Mouse (Mus musculus): Measurements from ENCODE around the gene Usp34. TPM values are rescaled to one million over a fixed set of nuclear protein-coding genes. Genes with fewer than 3 reads are reported as not detected.
A peak's percentile ranks its signal among the peaks of the same experiment; 100 is the strongest.

Gene Usp34
- total and polyA plus RNA-seq, 3 experiments: 30.4 to 36.6 (median 34.9) TPM

DNA sequence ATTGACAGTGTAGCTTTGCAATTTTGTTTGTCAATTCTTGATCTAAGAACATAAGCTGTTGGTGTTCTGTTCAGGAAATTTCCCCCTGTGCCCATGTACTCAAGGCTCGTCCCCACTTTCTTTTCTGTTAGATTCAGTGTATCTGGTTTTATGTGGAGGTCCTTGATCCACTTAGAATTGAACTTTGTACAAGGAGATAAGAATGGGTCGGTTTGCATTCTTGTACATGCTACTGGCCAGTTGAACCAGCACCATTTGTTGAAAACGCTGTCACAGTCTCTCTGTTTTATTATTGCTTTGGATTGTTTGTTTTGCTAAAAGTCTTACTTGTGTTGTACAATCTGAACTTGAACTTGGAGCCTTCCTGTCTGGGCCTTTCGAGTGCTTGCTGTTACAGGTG is 89.9 kb downstream of the Usp34 start:
- Histone ChIP-seq H3K4me3 (ENCODE audit: control insufficient read depth in 1 of 2, insufficient read depth in 1 of 2, low read depth in 2 of 2, low read length in 2 of 2) (no peak overlapping the region), H3K9ac (ENCODE audit: control insufficient read depth, low read depth, low read length, poor library complexity, severe bottlenecking) (no peak overlapping the region), H3K36me3 (ENCODE audit: control insufficient read depth in 1 of 2, insufficient read depth in 2 of 2, low read length in 2 of 2) (peaks cover 18 to 24% of the 10 kb centered on the region in 2 experiments), H3K27me3 (ENCODE audit: control insufficient read depth in 1 of 2, insufficient read depth in 2 of 2, low read length in 2 of 2) (no peaks in the 10 kb centered on the region), H3K9me3 (replicated peaks; ENCODE audit: insufficient read depth, low read length) (no peaks in the 10 kb centered on the region), H3K4me1 (ENCODE audit: control insufficient read depth in 1 of 2, insufficient read depth in 2 of 2, low read length in 2 of 2) (peaks cover 8 to 17% of the 10 kb centered on the region in 2 experiments), H3K27ac (ENCODE audit: control insufficient read depth, low read depth, low read length) (no peak overlapping the region), H3K79me2 (ENCODE audit: control insufficient read depth, insufficient read depth, low read length, poor library complexity) (no peaks in the 10 kb centered on the region; the same call in 1 of the 2 replicates)
- no peak for DNase-seq (ENCODE audit: low read depth, low spot score)
- no peak for TF ChIP-seq BHLHE40 (IDR thresholded peaks at IDR 0.05; ENCODE audit: borderline replicate concordance, low read depth, low read length)
- TF ChIP-seq MEF2A (IDR thresholded peaks at IDR 0.05; ENCODE audit: extremely low read depth, insufficient replicate concordance, low read depth, low read length, poor library complexity, severe bottlenecking): no peak
- no peak for TF ChIP-seq GABPA (IDR thresholded peaks at IDR 0.05; ENCODE audit: low read depth, low read length)
- TF ChIP-seq SMC3 (IDR thresholded peaks at IDR 0.05; ENCODE audit: low read depth, low read length): no peak
- no peak for TF ChIP-seq GATA1 (IDR thresholded peaks at IDR 0.05; ENCODE audit: low read depth, low read length)
- no peak for TF ChIP-seq POLR2AphosphoS2 (IDR thresholded peaks at IDR 0.05; ENCODE audit: low read length)
- TF ChIP-seq MAZ (IDR thresholded peaks at IDR 0.05; ENCODE audit: low read depth, low read length): no peak
- no peak for TF ChIP-seq RCOR1 (IDR thresholded peaks at IDR 0.05; ENCODE audit: low read depth, low read length)
- no peak for TF ChIP-seq ETS1 (IDR thresholded peaks at IDR 0.05; ENCODE audit: low read depth, low read length)
- no peak for TF ChIP-seq ZKSCAN1 (IDR thresholded peaks at IDR 0.05; ENCODE audit: low read depth, low read length)
- TF ChIP-seq ZNF384 (IDR thresholded peaks at IDR 0.05; ENCODE audit: low read depth, low read length): no peak
- TF ChIP-seq TCF12 (IDR thresholded peaks at IDR 0.05; ENCODE audit: low read depth, low read length): no peak
- TF ChIP-seq ZMIZ1 (IDR thresholded peaks at IDR 0.05; ENCODE audit: low read depth, low read length): no peak
- no peak for TF ChIP-seq HCFC1 (IDR thresholded peaks at IDR 0.05; ENCODE audit: low read depth, low read length)
- no peak for TF ChIP-seq CHD1 (IDR thresholded peaks at IDR 0.05; ENCODE audit: low read depth, low read length)
- no peak for TF ChIP-seq CTCF (IDR thresholded peaks at IDR 0.05 in 2 of 3, conservative IDR thresholded peaks at IDR 0.05 in 1 of 3; ENCODE audit: control insufficient read depth in 1 of 3, insufficient read depth in 1 of 3, low read depth in 2 of 3, low read length in 3 of 3, poor library complexity in 1 of 3, severe bottlenecking in 1 of 3)

DNA sequence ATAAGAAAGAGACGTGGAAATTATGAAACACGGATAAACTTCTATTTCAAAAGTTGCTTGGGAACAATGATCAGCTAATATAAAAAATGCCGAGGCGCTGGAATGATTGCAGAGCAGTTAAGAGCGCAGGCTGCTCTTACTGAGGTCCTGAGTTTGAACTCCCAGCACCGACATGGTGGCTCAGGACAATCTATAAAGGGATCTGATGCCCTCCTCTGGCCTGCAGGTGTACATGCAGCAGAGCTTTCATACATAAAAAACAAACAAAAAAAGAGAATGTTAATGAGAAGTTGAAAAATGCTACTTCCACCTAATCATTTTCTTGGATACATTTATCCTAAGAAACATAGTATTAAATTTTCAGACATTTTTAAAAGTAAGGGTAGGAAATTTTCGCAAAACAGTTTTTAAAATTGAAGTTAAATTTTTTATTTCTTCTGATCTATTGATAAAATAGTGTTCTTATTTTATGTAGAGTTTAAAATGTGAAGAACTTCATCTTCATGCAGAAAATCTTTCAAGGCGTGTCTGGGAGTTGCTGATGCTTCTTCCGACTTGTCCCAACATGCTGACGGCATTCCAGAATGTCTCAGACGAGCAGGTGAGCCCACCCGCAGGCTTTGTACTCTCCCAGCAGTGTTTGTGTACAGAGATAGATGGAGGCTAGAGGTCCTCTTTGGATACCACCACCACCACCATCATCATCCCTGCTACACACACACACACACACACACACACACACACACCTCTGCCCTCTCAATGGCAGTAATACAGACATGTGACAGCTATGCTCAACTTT is 94.5 kb downstream of the Usp34 start:
- no peaks in the 10 kb centered on the region for H3K27me3 ChIP-seq (ENCODE audit: control insufficient read depth in 1 of 2, insufficient read depth in 2 of 2, low read length in 2 of 2)
- DNase-seq (ENCODE audit: low read depth, low spot score): peak; percentile 54
- H3K36me3 ChIP-seq (ENCODE audit: control insufficient read depth in 1 of 2, insufficient read depth in 2 of 2, low read length in 2 of 2): peaks cover 0 to 29% of the 10 kb centered on the region in 2 experiments; a peak in 3 of 4 replicates
- no peak for TF ChIP-seq TAL1 (IDR thresholded peaks at IDR 0.05; ENCODE audit: low read length)
- no peak for TF ChIP-seq GATA1 (IDR thresholded peaks at IDR 0.05; ENCODE audit: low read depth, low read length)
- no peak for TF ChIP-seq POLR2A (IDR thresholded peaks at IDR 0.05; ENCODE audit: control insufficient read depth in 1 of 2, insufficient read depth in 1 of 2, low read depth in 1 of 2, low read length in 2 of 2, poor library complexity in 1 of 2)
- peak; percentile 19 to 64 (median 32); a peak in 3 of 6 replicates for TF ChIP-seq CTCF (IDR thresholded peaks at IDR 0.05 in 2 of 3, conservative IDR thresholded peaks at IDR 0.05 in 1 of 3; ENCODE audit: control insufficient read depth in 1 of 3, insufficient read depth in 1 of 3, low read depth in 2 of 3, low read length in 3 of 3, poor library complexity in 1 of 3, severe bottlenecking in 1 of 3)
- TF ChIP-seq MEF2A (IDR thresholded peaks at IDR 0.05; ENCODE audit: extremely low read depth, insufficient replicate concordance, low read depth, low read length, poor library complexity, severe bottlenecking): no peak
- TF ChIP-seq RAD21 (IDR thresholded peaks at IDR 0.05; ENCODE audit: low read depth, low read length): peak; percentile 59
- no peak for TF ChIP-seq E2F4 (IDR thresholded peaks at IDR 0.05; ENCODE audit: borderline replicate concordance, low read depth, low read length)
- TF ChIP-seq NRF1 (IDR thresholded peaks at IDR 0.05; ENCODE audit: insufficient read depth, low read depth, low read length, poor library complexity, severe bottlenecking): no peak
- TF ChIP-seq ZKSCAN1 (IDR thresholded peaks at IDR 0.05; ENCODE audit: low read depth, low read length): no peak
- TF ChIP-seq EP300 (IDR thresholded peaks at IDR 0.05; ENCODE audit: low read depth in 1 of 2, low read length in 2 of 2): no peak
- no peak for TF ChIP-seq POLR2AphosphoS5 (IDR thresholded peaks at IDR 0.05; ENCODE audit: borderline replicate concordance, low read depth, low read length)
- no peak for TF ChIP-seq POLR2AphosphoS2 (IDR thresholded peaks at IDR 0.05; ENCODE audit: low read length)
- TF ChIP-seq SMC3 (IDR thresholded peaks at IDR 0.05; ENCODE audit: low read depth, low read length): peak; percentile 61
- no peak for TF ChIP-seq TBP (IDR thresholded peaks at IDR 0.05; ENCODE audit: low read depth, low read length)
- TF ChIP-seq BHLHE40 (IDR thresholded peaks at IDR 0.05; ENCODE audit: borderline replicate concordance, low read depth, low read length): no peak
- no peak for TF ChIP-seq USF2 (IDR thresholded peaks at IDR 0.05; ENCODE audit: borderline replicate concordance in 1 of 2, insufficient read depth in 1 of 2, low read depth in 1 of 2, low read length in 2 of 2)
- 0 out of 2 replicates have a peak, but pooled peaks have one; percentile 23 for TF ChIP-seq ZNF384 (IDR thresholded peaks at IDR 0.05; ENCODE audit: low read depth, low read length)
- TF ChIP-seq ZC3H11A (IDR thresholded peaks at IDR 0.05; ENCODE audit: low read depth, low read length): peak; percentile 58
- no peak for TF ChIP-seq MYB (IDR thresholded peaks at IDR 0.05; ENCODE audit: low read depth, low read length)
- no peak for TF ChIP-seq RCOR1 (IDR thresholded peaks at IDR 0.05; ENCODE audit: low read depth, low read length)

More for the DNA sequence above, 94.5 kb downstream of the Usp34 start:
- Histone ChIP-seq H3K4me1 (ENCODE audit: control insufficient read depth in 1 of 2, insufficient read depth in 2 of 2, low read length in 2 of 2) (no peaks in the 10 kb centered on the region), H3K4me3 (ENCODE audit: control insufficient read depth in 1 of 2, insufficient read depth in 1 of 2, low read depth in 2 of 2, low read length in 2 of 2) (no peak overlapping the region), H3K9me3 (replicated peaks; ENCODE audit: insufficient read depth, low read length) (no peaks in the 10 kb centered on the region), H3K79me2 (ENCODE audit: control insufficient read depth, insufficient read depth, low read length, poor library complexity) (no peaks in the 10 kb centered on the region), H3K9ac (ENCODE audit: control insufficient read depth, low read depth, low read length, poor library complexity, severe bottlenecking) (no peak overlapping the region), H3K27ac (ENCODE audit: control insufficient read depth, low read depth, low read length) (no peak overlapping the region)

All from MEL (cell line).